Mouse (Mus musculus) CH12.LX (cell line): ENCODE results near the gene 4933415A04Rik. TPM values are rescaled to one million over a fixed set of nuclear protein-coding genes. Genes with fewer than 3 reads are reported as not detected.

Source experiments
- DNase-seq: peaks from one replicate; pipeline ENCODE4 v3.0.0-alpha.2; 2013; ENCODE audit errors: extremely low read depth
- H3K27ac ChIP-seq: 2 replicates; pipeline ENCODE4 v1.5.1; 2012; ENCODE audit warnings: low read depth, mild to moderate bottlenecking, control low read depth, moderate library complexity; ENCODE audit not compliant: insufficient read depth
- H3K27me3 ChIP-seq: replicated peaks from 2 replicates; pipeline ENCODE3; 2012; ENCODE audit warnings: inconsistent platforms
- H3K36me3 ChIP-seq, 2 experiments: replicated peaks in 1 of 2; 2 replicates each; pipeline versions ENCODE3 to v1.6.1; 2012; ENCODE audit warnings: inconsistent platforms in 1 of 2, low read length in 1 of 2, mild to moderate bottlenecking in 1 of 2, mixed read lengths in 1 of 2, moderate library complexity in 1 of 2; ENCODE audit not compliant: control insufficient read depth in 1 of 2, insufficient read depth in 1 of 2
- H3K4me1 ChIP-seq, 2 experiments: 2 replicates each; pipeline ENCODE4 v1.6.1; 2012; ENCODE audit warnings: inconsistent platforms in 1 of 2, moderate library complexity in 1 of 2; ENCODE audit not compliant: insufficient read depth in 2 of 2, control insufficient read depth in 1 of 2
- H3K4me2 ChIP-seq: 2 replicates; pipeline ENCODE4 v1.6.1; 2012; ENCODE audit warnings: low read depth, mild to moderate bottlenecking, control low read depth; ENCODE audit not compliant: poor library complexity, insufficient read depth, severe bottlenecking
- H3K4me3 ChIP-seq, 3 experiments: fragments of 150-350 bp in 1 of 3; sonication (generic) in 1 of 3; replicated peaks in 1 of 3; 2 replicates each; pipeline versions ENCODE3 to v1.5.1; 2011 to 2012; ENCODE audit warnings: low read depth in 2 of 3, low read length in 2 of 3, mild to moderate bottlenecking in 2 of 3, moderate library complexity in 2 of 3, control low read depth in 1 of 3, improper control_type of control experiment in 1 of 3, inconsistent platforms in 1 of 3, mixed read lengths in 1 of 3; ENCODE audit not compliant: poor library complexity in 1 of 3
- H3K79me2 ChIP-seq: replicated peaks from 2 replicates; pipeline ENCODE4 v1.6.1; 2012; ENCODE audit warnings: mild to moderate bottlenecking, moderate library complexity; ENCODE audit not compliant: control insufficient read depth, poor library complexity, insufficient read depth, severe bottlenecking; ENCODE audit errors: extremely low read depth
- H3K9ac ChIP-seq: 2 replicates; pipeline ENCODE4 v1.6.1; 2012; ENCODE audit warnings: low read depth, mild to moderate bottlenecking, control low read depth, moderate library complexity; ENCODE audit not compliant: insufficient read depth
- H3K9me3 ChIP-seq: replicated peaks from 2 replicates; pipeline ENCODE3; 2012; ENCODE audit warnings: low read length, inconsistent platforms, mixed read lengths
- BHLHE40 ChIP-seq: IDR thresholded peaks from 2 replicates; pipeline ENCODE4 v1.6.1; 2011; ENCODE audit warnings: mild to moderate bottlenecking, low read depth, low read length, improper control_type of control experiment
- CHD1 ChIP-seq: IDR thresholded peaks from 2 replicates; pipeline ENCODE4 v1.6.1; 2012; ENCODE audit warnings: low read depth, low read length, improper control_type of control experiment, inconsistent platforms
- CTCF ChIP-seq, 2 experiments: IDR thresholded peaks in 1 of 2; conservative IDR thresholded peaks in 1 of 2; 2 replicates each; pipeline ENCODE4 v1.5.1; 2011 to 2012; ENCODE audit warnings: low read depth in 2 of 2, low read length in 2 of 2, improper control_type of control experiment in 1 of 2, inconsistent platforms in 1 of 2, mild to moderate bottlenecking in 1 of 2, moderate library complexity in 1 of 2
- E2F4 ChIP-seq: IDR thresholded peaks from 2 replicates; pipeline ENCODE4 v1.6.1; 2011; ENCODE audit warnings: low read depth, low read length, improper control_type of control experiment; ENCODE audit not compliant: insufficient replicate concordance
- EP300 ChIP-seq: IDR thresholded peaks from 2 replicates; pipeline ENCODE4 v1.6.1; 2011; ENCODE audit warnings: low read length, improper control_type of control experiment
- ETS1 ChIP-seq: conservative IDR thresholded peaks from 2 replicates; pipeline ENCODE4 v1.6.1; 2012; ENCODE audit warnings: low read depth, mild to moderate bottlenecking, inconsistent platforms, low read length, improper control_type of control experiment, moderate library complexity
- HCFC1 ChIP-seq: IDR thresholded peaks from 2 replicates; pipeline ENCODE4 v1.6.1; 2012; ENCODE audit warnings: low read depth, mild to moderate bottlenecking, inconsistent platforms, low read length, improper control_type of control experiment
- KAT2A ChIP-seq: IDR thresholded peaks from 2 replicates; pipeline ENCODE4 v1.6.1; 2012; ENCODE audit warnings: low read length, improper control_type of control experiment, inconsistent platforms; ENCODE audit not compliant: insufficient replicate concordance
- MAFK ChIP-seq: IDR thresholded peaks from 2 replicates; pipeline ENCODE4 v1.6.1; 2011; ENCODE audit warnings: low read length, improper control_type of control experiment; ENCODE audit not compliant: insufficient replicate concordance
- MAZ ChIP-seq: IDR thresholded peaks from 2 replicates; pipeline ENCODE4 v1.6.1; 2012; ENCODE audit warnings: low read depth, mild to moderate bottlenecking, inconsistent platforms, low read length, improper control_type of control experiment, moderate library complexity
- RAD21 ChIP-seq: IDR thresholded peaks from 2 replicates; pipeline ENCODE4 v1.6.1; 2011; ENCODE audit warnings: low read depth, mild to moderate bottlenecking, low read length, improper control_type of control experiment, moderate library complexity
- SIN3A ChIP-seq: IDR thresholded peaks from 2 replicates; pipeline ENCODE4 v1.6.1; 2012; ENCODE audit warnings: low read length, improper control_type of control experiment, inconsistent platforms
- SMC3 ChIP-seq: IDR thresholded peaks from 2 replicates; pipeline ENCODE4 v1.6.1; 2011; ENCODE audit warnings: low read depth, low read length, improper control_type of control experiment
- ZC3H11A ChIP-seq: IDR thresholded peaks from 2 replicates; pipeline ENCODE4 v1.6.1; 2012; ENCODE audit warnings: low read depth, mild to moderate bottlenecking, inconsistent platforms, low read length, improper control_type of control experiment
- ZKSCAN1 ChIP-seq: IDR thresholded peaks from 2 replicates; pipeline ENCODE4 v1.6.1; 2012; ENCODE audit warnings: low read depth, inconsistent platforms, low read length, improper control_type of control experiment, borderline replicate concordance
- ZNF384 ChIP-seq: IDR thresholded peaks from 2 replicates; pipeline ENCODE4 v1.6.1; 2012; ENCODE audit warnings: low read depth, low read length, improper control_type of control experiment, inconsistent platforms
- dilution Hi-C: fragments of 300-500 bp; cut with MboI; formaldehyde crosslinking; loops from 2 replicates; pipeline ENCODE4 v1.14.3; 2020; ENCODE audit warnings: low sequenced_read_pairs; ENCODE audit not compliant: extremely low pct_unique_long_range_greater_than_20kb, extremely low pct_ligation_motif_present
- in situ Hi-C: fragments of 300-500 bp; cut with MboI; formaldehyde crosslinking; loops from 3 replicates; pipeline ENCODE4 v1.14.3; 2019; ENCODE audit warnings: low sequenced_read_pairs, low pct_ligation_motif_present, low pct_unique_long_range_greater_than_20kb, mixed read lengths
- polyA plus RNA-seq: library from polyadenylated mRNA; unstranded; fragments of >175 nt; gene quantifications from 2 replicates; pipeline ENCODE4 v1.2.1, GENCODE M21; 2012; ENCODE audit warnings: low read depth; ENCODE audit not compliant: insufficient read length
- total RNA-seq, 2 experiments: library from RNA; depleted of rRNA; stranded (reverse); fragments of 300-350 nt in 1 of 2; fragments of >200 nt in 1 of 2; gene quantifications; 2 replicates each; pipeline ENCODE4 v1.2.3; 2012 to 2014

The 4933415A04Rik gene
- total and polyA plus RNA-seq, 3 experiments, result not detected

GRCm38 (mm10) chr11:43566696-43567095 lies 20.1 kb upstream of the 4933415A04Rik start:
- Histone ChIP-seq H3K9ac (no peak overlapping the region), H3K4me1 (0 out of 4 replicates have a peak, but pooled peaks cover 0 to 2% of the 10 kb centered on the region in 2 experiments), H3K9me3 (no peaks in the 10 kb centered on the region), H3K36me3 (no peaks in the 10 kb centered on the region), H3K27ac (no peak overlapping the region), H3K79me2 (no peaks in the 10 kb centered on the region), H3K27me3 (no peaks in the 10 kb centered on the region), H3K4me2 (no peak overlapping the region), H3K4me3 (no peak overlapping the region)
- no peak for DNase-seq
- TF ChIP-seq MAFK (no peak), EP300 (no peak), BHLHE40 (no peak), MAZ (no peak)
- dilution Hi-C loops (no loop called here), in situ Hi-C loops (no loop called here)

GRCm38 (mm10) chr11:43568263-43568662 lies 18.6 kb upstream of the 4933415A04Rik start:
- TF ChIP-seq HCFC1 (no peak), CTCF (conservative IDR thresholded peaks at IDR 0.05 in 1 of 2, IDR thresholded peaks at IDR 0.05 in 1 of 2; ENCODE audit: low read depth in 2 of 2, low read length in 2 of 2) (peak; percentile 76 to 92), RAD21 (peak; percentile 33), E2F4 (no peak), CHD1 (no peak)
- in situ Hi-C loops, result no loop called here
- Histone ChIP-seq H3K27me3 (peaks cover 2% of the 10 kb centered on the region), H3K36me3 (no peaks in the 10 kb centered on the region), H3K79me2 (no peaks in the 10 kb centered on the region), H3K4me2 (no peak overlapping the region), H3K9me3 (no peaks in the 10 kb centered on the region), H3K27ac (no peak overlapping the region), H3K9ac (no peak overlapping the region), H3K4me3 (no peak overlapping the region), H3K4me1 (0 out of 4 replicates have a peak, but pooled peaks cover 0 to 2% of the 10 kb centered on the region in 2 experiments)
- DNase-seq, result peak; percentile 67
- dilution Hi-C loops, result no loop called here

- no peak for TF ChIP-seq ZKSCAN1
- no peak for TF ChIP-seq ZNF384
- no peak for TF ChIP-seq SMC3
- TF ChIP-seq MAZ, result no peak
- no peak for TF ChIP-seq ZC3H11A
- no peak for TF ChIP-seq SIN3A
- TF ChIP-seq KAT2A, result no peak
- TF ChIP-seq RAD21, result no peak
- TF ChIP-seq ETS1, result no peak
- no peak for DNase-seq
- Histone ChIP-seq H3K4me3 (no peak overlapping the region), H3K9ac (no peak overlapping the region), H3K27ac (no peak overlapping the region), H3K36me3 (no peaks in the 10 kb centered on the region), H3K27me3 (peaks cover 2% of the 10 kb centered on the region), H3K79me2 (no peaks in the 10 kb centered on the region), H3K4me1 (0 out of 4 replicates have a peak, but pooled peaks cover 0 to 2% of the 10 kb centered on the region in 2 experiments), H3K4me2 (no peak overlapping the region), H3K9me3 (no peaks in the 10 kb centered on the region)
- in situ Hi-C loops, result no loop called here
- dilution Hi-C loops, result no loop called here
Measured at GRCm38 (mm10) chr11:43569188-43569587, 17.7 kb upstream of the 4933415A04Rik start.
